Mouse (Mus musculus) effector memory CD4-positive, alpha-beta T cell, adult 7 months (primary cell): ENCODE data around the gene Omg. TPM values are rescaled to one million over a fixed set of nuclear protein-coding genes. Genes with fewer than 3 reads are reported as not detected.

ENCODE experiments used
- polyA plus RNA-seq: library from polyadenylated mRNA; unstranded; fragments of 100-300 nt; shearing (Covaris generic); gene quantifications from one replicate; pipeline ENCODE4 v1.2.1, GENCODE M21; 2017

The Omg gene
- polyA plus RNA-seq: not detected

DNA sequence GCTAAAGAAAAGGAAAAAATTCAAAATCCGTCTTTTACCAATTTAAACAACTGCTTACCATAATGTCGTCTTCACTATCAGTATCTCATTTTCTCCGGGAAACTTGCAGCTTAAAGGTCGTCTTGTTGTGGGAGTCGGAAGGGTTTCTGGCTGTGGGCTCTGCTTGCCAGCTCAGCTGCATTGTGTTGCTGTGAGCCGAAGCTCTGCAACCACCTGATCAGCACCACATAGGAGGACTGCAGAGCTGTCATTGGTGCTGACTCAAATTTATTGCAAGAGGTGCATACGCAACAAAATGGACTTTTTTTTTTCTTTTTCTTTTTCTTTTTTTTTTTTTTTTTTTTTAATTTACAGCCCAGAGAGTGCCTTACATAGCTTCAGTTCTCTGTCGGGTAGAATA, at the start of gene Omg:
TSS of gene Omg (minus strand) at position 240 of the 400 bp plus-strand sequence.

DNA sequence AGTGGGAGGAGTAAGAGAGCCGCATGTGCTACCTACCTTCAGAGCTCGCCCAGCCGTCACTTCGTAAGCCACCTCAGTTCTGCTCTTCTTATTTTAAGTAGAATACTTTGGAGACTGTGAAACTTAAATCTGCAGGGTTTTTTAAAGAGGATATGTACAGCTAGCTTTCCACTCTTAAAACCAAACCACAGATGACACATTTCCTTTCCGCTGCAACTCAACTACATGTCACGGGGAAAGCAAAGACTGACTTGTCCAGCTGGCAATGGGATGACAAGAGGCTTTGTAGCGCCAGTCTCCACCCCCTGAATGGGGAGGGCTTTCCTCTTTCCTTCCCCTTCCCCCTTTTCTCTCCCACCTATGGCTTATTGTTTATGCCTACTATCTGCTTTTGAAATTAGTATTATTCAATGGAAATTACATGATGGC, 26.5 kb upstream of the Omg start, which contains the start of the genes Evi2 and Evi2a:
TSS of gene Evi2 (minus strand) at position 257 of the 429 bp plus-strand sequence.
TSS of gene Evi2a (minus strand) at position 277 of the 429 bp plus-strand sequence.

DNA sequence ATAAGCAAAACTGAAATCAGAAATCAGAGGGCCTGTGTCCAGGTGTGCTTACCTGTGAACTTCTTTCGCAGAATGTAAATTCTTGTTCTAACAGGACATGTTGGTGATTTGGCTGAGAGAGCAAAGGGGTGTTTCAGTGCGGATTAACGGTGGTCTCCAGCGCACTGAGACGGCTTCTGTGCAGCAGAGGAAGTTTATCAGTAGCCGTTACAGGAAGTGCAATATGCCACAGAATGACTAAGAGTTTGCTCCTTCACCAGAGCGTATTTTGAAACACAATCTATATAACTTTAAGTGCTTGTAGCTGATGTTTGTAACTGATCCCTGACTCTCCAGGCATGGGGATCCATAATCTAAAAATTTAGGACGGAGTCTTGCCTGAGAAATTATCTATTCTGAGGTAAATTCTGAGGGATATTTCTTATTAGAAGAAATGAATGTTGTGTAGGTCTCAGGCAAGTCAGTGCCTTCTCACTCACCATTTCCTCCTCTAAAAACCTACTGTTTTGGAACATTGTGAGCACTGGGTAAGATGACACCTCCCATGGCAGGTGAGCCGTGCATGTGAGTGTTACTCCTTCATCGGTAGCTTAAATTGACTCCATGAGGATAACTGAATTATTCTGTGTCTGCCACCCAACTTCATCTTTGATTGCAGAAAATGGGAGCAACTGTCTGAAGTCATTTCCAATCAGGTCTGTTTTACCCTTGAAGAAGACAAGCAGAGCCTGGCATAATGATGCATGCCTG, 19.9 kb upstream of the Omg start, which contains the start of gene Evi2b:
TSS of gene Evi2b (minus strand) at position 203 of the 750 bp plus-strand sequence.

Other genes starting within 250 kb of the Omg start
- gene Wsb1, start 249.4 kb downstream of the Omg start, polyA plus RNA-seq: 386 TPM
- gene Gm9964, start 207.2 kb downstream of the Omg start, polyA plus RNA-seq: not detected
- gene Nf1, start 164.4 kb downstream of the Omg start, polyA plus RNA-seq: 3.7 TPM
- gene Evi2b, start 19.7 kb upstream of the Omg start, polyA plus RNA-seq: 81.9 TPM
- gene Evi2, start 26.5 kb upstream of the Omg start, polyA plus RNA-seq: 4.2 TPM
- 118 TPM for gene Evi2a, start 26.5 kb upstream of the Omg start, polyA plus RNA-seq
- gene Rab11fip4, start 87.1 kb upstream of the Omg start, polyA plus RNA-seq: 34.8 TPM